Mouse (Mus musculus) lung, postnatal 0 days (tissue): ENCODE results near the gene Gm43517. TPM values are rescaled to one million over a fixed set of nuclear protein-coding genes. Genes with fewer than 3 reads are reported as not detected.
A peak's percentile ranks its signal among the peaks of the same experiment; 100 is the strongest.

Experiments
- ATAC-seq: fragments of 200-750 bp; cut with Nextera tagmentation; 2 replicates; pipeline ENCODE4 v1.8.0; 2017; ENCODE audit warnings: moderate library complexity
- DNase-seq: peaks from one replicate; pipeline ENCODE4 v3.0.0-alpha.2; 2016; ENCODE audit warnings: low spot score
- H3K27ac ChIP-seq: fragments of 300-500 bp; sonication (generic); 2 replicates; pipeline ENCODE4 v1.5.1; 2014; ENCODE audit warnings: antibody characterized with exemption, mild to moderate bottlenecking, low read length, mixed read lengths
- H3K27me3 ChIP-seq: fragments of 300-500 bp; sonication (generic); replicated peaks from 2 replicates; pipeline ENCODE4 v1.6.1; 2014; ENCODE audit warnings: low read length, mixed read lengths; ENCODE audit not compliant: insufficient read depth
- H3K36me3 ChIP-seq: fragments of 300-500 bp; sonication (generic); 2 replicates; pipeline ENCODE4 v1.6.1; 2014; ENCODE audit warnings: low read length, mixed read lengths; ENCODE audit not compliant: insufficient read depth
- H3K4me1 ChIP-seq: fragments of 300-500 bp; sonication (generic); 2 replicates; pipeline ENCODE4 v1.6.1; 2014; ENCODE audit warnings: antibody characterized with exemption, low read depth, low read length, mixed read lengths; ENCODE audit not compliant: insufficient read depth
- H3K4me2 ChIP-seq: fragments of 300-500 bp; sonication (generic); replicated peaks from 2 replicates; pipeline ENCODE4 v1.6.1; 2014; ENCODE audit warnings: low read depth, mild to moderate bottlenecking, low read length, moderate library complexity, mixed read lengths
- H3K4me3 ChIP-seq: fragments of 300-500 bp; sonication (generic); 2 replicates; pipeline ENCODE4 v1.5.1; 2014; ENCODE audit warnings: low read depth, low read length
- H3K9ac ChIP-seq: fragments of 300-500 bp; sonication (generic); replicated peaks from 2 replicates; pipeline ENCODE4 v1.6.1; 2014; ENCODE audit warnings: low read depth, mild to moderate bottlenecking
- H3K9me3 ChIP-seq: fragments of 300-500 bp; sonication (generic); 2 replicates; pipeline ENCODE4 v1.6.1; 2016; ENCODE audit warnings: low read length, mixed read lengths
- CTCF ChIP-seq: IDR thresholded peaks from 2 replicates; pipeline ENCODE4 v1.5.1; 2016; ENCODE audit warnings: antibody characterized with exemption, mild to moderate bottlenecking
- EP300 ChIP-seq: IDR thresholded peaks from 2 replicates; pipeline ENCODE4 v1.6.1; 2016; ENCODE audit warnings: antibody characterized with exemption, mild to moderate bottlenecking, control low read depth
- WGBS: fragments of 180-500 bp; shearing (Covaris S2); extraction: QIAGEN DNeasy Blood & Tissue Kit; methylation state at CpG from one replicate; pipeline ENCODE4 v1.1.7; 2014; 5-methylcytosine and 5-hydroxymethylcytosine counted together
- polyA plus RNA-seq: library from polyadenylated mRNA; unstranded; fragments of >200 nt; fragmentation: Nextera tagmentation; extraction: Ambion mirVana; gene quantifications from 2 replicates; pipeline ENCODE4 v1.2.1, GENCODE M21; 2015

Gm43517 gene
- polyA plus RNA-seq, 1 experiment from 2014 or later, result not detected

DNA sequence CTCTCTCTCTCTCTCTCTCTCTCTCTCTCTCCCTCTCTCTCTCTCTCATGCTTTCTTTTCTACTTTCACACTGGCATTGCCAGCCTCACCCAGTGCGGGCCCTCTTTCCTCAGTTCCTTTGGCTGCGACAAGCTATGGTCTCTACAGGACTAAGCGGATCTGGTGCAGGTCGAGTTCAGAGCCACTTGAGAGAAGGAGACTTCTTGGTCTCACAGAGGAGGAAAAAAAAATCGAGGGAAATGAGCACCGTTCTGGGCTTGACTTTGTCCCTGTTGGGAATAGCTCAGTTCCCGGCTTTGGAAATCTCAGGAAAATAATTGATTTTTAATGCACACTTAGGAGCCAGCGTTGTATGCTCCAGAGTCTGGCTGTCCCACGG lies 5.9 kb downstream of the Gm43517 start:
- 5% methylated on average over 9 of the region's 9 CpGs for WGBS
- no peak for ATAC-seq
- Histone ChIP-seq H3K4me3 (no peak overlapping the region), H3K9me3 (no peaks in the 10 kb centered on the region), H3K27ac (no peak overlapping the region), H3K4me1 (no peaks in the 10 kb centered on the region), H3K36me3 (no peaks in the 10 kb centered on the region), H3K4me2 (no peak overlapping the region), H3K27me3 (peaks cover 59% of the 10 kb centered on the region), H3K9ac (no peak overlapping the region)
- TF ChIP-seq CTCF, result no peak
- TF ChIP-seq EP300, result no peak
- no peak for DNase-seq

DNA sequence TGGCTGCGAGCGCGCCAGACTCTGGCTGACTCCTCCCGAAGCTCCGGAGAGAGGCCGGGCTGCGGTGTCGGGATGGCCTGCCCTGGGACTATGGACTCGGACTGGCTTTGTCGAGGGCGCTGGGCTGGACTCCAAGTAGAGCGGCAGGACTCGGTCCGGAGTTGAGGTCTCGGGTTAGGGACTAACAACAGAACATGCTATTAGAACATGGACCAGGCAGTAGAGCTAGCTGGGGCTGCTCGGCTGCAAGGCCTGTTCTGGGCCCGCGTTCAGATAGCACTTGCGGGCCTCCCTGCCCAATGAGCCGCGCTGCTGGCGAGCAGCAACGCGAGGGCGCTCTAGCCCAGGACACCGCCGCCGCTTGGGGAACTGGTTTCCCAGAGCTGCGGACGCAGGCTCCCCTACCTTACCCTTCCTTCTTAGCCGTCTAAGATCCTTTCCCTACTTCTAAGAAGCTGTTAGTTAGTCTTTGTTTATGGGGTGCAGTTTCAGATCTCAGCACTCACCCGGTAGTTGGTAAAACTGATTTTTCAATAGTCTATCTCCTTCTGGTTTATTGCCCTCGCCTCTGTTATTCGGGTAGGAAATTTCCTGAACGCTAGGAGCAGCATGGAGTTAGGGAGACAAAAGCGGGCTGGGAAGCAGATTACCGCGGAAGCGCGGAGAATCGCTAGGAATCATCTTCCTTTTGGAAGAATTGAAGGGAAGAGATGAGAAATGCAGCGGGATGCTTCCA lies 6.5 kb downstream of the Gm43517 start:
- H3K27ac ChIP-seq, result no peak overlapping the region
- H3K4me1 ChIP-seq, result no peaks in the 10 kb centered on the region
- 0 out of 2 replicates have a peak overlapping the region, but pooled peaks have one; percentile 11 for H3K4me2 ChIP-seq
- ATAC-seq (peak; percentile 70), DNase-seq (no peak)
- peaks cover 59% of the 10 kb centered on the region for H3K27me3 ChIP-seq
- 2% methylated on average over 39 of the region's 42 CpGs for WGBS
- no peak overlapping the region for H3K4me3 ChIP-seq
- H3K9ac ChIP-seq, result no peak overlapping the region
- no peaks in the 10 kb centered on the region for H3K36me3 ChIP-seq
- H3K9me3 ChIP-seq, result no peaks in the 10 kb centered on the region
- TF ChIP-seq EP300, result no peak
- peak; percentile 63 for TF ChIP-seq CTCF

DNA sequence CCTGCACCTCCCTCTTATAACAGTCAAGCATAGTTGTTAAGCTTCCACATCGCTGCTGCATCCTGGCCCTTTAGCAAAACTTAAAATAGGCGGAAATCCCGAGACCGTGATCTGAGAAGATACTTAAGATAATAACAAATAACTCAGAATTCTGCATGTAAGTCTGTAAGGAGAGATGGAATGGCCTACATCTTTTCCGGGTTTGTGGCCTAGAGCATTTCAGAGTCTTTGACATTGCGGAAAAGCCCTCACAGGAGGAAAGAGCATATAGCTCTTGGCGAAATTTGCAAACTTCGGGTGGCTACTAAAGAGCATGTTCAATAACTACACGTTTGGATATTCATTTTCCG lies 7.0 kb downstream of the Gm43517 start:
- DNase-seq (no peak), ATAC-seq (no peak)
- Histone ChIP-seq H3K9me3 (no peaks in the 10 kb centered on the region), H3K9ac (no peak overlapping the region), H3K36me3 (no peaks in the 10 kb centered on the region), H3K27ac (no peak overlapping the region), H3K4me2 (no peak overlapping the region), H3K4me1 (no peaks in the 10 kb centered on the region), H3K27me3 (peaks cover 59% of the 10 kb centered on the region), H3K4me3 (no peak overlapping the region)
- TF ChIP-seq CTCF (no peak), EP300 (no peak)
- 6% methylated on average over 10 of the region's 10 CpGs for WGBS

DNA sequence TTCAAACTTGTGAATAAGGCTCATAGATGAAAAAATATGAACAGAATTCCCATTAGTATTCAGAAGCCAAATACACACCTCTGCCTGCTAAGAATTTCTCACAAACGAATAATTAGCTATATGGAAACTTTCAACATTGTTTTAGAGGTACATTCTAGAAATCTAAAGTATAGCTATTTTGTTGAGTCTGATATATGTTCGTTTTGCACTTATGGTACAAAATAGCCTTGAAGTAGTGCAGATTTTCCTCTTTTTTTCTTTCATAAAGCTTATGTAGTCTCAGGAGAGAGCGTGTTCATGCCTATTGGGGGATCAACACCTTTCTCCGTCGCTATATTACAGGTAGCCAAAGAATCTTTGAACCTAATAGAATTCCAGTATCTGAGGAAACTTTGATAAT lies 7.9 kb downstream of the Gm43517 start:
- H3K9me3 ChIP-seq, result no peaks in the 10 kb centered on the region
- TF ChIP-seq EP300 (no peak), CTCF (no peak)
- no peak for DNase-seq

DNA sequence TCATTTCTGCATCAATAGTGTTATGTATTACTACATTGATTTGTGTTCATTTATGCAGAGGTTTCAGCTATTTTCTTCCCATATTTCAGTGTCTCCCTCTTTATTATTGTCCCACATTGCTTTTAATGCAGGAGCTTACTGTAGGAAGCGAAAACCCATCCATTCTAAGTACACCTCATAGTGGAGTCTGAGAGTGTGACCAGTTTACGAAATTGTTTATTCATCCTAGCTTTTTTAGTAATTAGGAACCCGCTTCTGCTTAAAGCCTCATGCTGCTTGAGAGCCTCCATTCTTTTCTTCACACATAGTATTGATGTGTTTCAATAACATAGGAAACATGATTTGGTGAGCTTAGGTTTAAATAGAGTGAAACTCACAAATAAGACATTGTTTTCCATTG lies 8.7 kb downstream of the Gm43517 start:
- ATAC-seq, result no peak

More for the DNA sequence above, 7.9 kb downstream of the Gm43517 start:
- 12% methylated on average over 5 of the region's 5 CpGs for WGBS
- H3K36me3 ChIP-seq, result no peaks in the 10 kb centered on the region
- no peak overlapping the region for H3K4me3 ChIP-seq
- no peak for ATAC-seq
- H3K9ac ChIP-seq, result no peak overlapping the region
- H3K4me1 ChIP-seq, result no peaks in the 10 kb centered on the region
- no peak overlapping the region for H3K27ac ChIP-seq
- no peak overlapping the region for H3K4me2 ChIP-seq
- H3K27me3 ChIP-seq, result peaks cover 64% of the 10 kb centered on the region

DNA sequence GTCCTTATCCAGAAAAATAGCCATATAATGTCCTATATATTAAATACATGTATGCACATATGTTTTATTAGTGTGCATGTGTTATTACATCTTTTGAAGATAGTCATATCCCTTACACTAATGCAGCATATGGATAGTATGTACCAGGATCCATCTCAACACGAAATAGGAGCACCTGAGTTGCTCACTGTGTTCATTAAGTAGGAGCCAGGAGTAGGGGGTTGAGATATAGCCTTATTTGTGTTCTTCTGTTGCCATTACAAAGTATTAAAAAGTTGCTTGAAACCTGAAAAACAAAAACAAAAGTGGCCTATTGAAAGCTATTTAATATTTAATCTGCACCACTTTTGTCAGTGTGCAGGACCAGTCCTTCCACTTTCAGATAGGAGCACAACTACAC lies 9.2 kb downstream of the Gm43517 start:
- ATAC-seq, result no peak
- no peak overlapping the region for H3K27ac ChIP-seq

More for the DNA sequence above, 8.7 kb downstream of the Gm43517 start:
- Histone ChIP-seq H3K4me2 (no peak overlapping the region), H3K9me3 (no peaks in the 10 kb centered on the region), H3K27ac (no peak overlapping the region), H3K4me3 (no peak overlapping the region), H3K9ac (no peak overlapping the region), H3K4me1 (no peaks in the 10 kb centered on the region), H3K36me3 (no peaks in the 10 kb centered on the region), H3K27me3 (peaks cover 65% of the 10 kb centered on the region)
- TF ChIP-seq EP300, result no peak
- TF ChIP-seq CTCF, result no peak
- WGBS, result 24% methylated on average over 3 of the region's 3 CpGs
- no peak for DNase-seq

More for the DNA sequence above, 9.2 kb downstream of the Gm43517 start:
- no peak overlapping the region for H3K4me2 ChIP-seq
- H3K9ac ChIP-seq, result no peak overlapping the region
- no peaks in the 10 kb centered on the region for H3K4me1 ChIP-seq
- peaks cover 65% of the 10 kb centered on the region for H3K27me3 ChIP-seq
- no peaks in the 10 kb centered on the region for H3K36me3 ChIP-seq
- no peak for DNase-seq
- H3K4me3 ChIP-seq, result no peak overlapping the region
- TF ChIP-seq CTCF, result no peak
- no peak for TF ChIP-seq EP300
- WGBS, result 9% methylated on average over 1 of the region's 1 CpGs
- H3K9me3 ChIP-seq, result no peaks in the 10 kb centered on the region
